18 mouse cellular contexts compared by ENCODE assay signal in genomic region chr7:25341000-25341784, GRCm38 (mm10). TPM values are rescaled to one million over a fixed set of nuclear protein-coding genes. Genes with fewer than 3 reads are reported as not detected.
DNase-seq lines count a peak whose midpoint lies in the region; ATAC-seq lines count a peak whose summit lies in the region.
"Had no signal": no experiment of that assay in that cellular context is flagged by ENCODE, and none has a peak within 500 bp of the region (broad histone marks: within the 10 kb centered on the region; RNA-seq: fewer than 3 reads in every experiment).

No protein-coding gene starts in this region.

- no peak overlapping the region for H3K4me3 ChIP-seq in hindbrain, embryonic 13.5 days
- H3K4me3 ChIP-seq in hindbrain, embryonic 11.5 days (ENCODE audit: low read depth, low read length) = no peak overlapping the region
- H3K4me3 ChIP-seq: heart, embryonic 10.5 days had no signal

- H3K27ac ChIP-seq in hindbrain, embryonic 13.5 days = no peak overlapping the region
- no peak overlapping the region for H3K27ac ChIP-seq in hindbrain, embryonic 11.5 days (ENCODE audit: low read depth, low read length)
- H3K27ac ChIP-seq: heart, embryonic 10.5 days had no signal

- no peaks in the 10 kb centered on the region for H3K27me3 ChIP-seq in hindbrain, embryonic 13.5 days
- no peaks in the 10 kb centered on the region for H3K27me3 ChIP-seq in hindbrain, embryonic 11.5 days (ENCODE audit: control insufficient read depth, insufficient read depth, low read length)

- peak; percentile 23; the same call in 1 of the 2 replicates for ATAC-seq in hindbrain, embryonic 13.5 days (ENCODE audit: low FRiP score)
- ATAC-seq in hindbrain, embryonic 11.5 days (ENCODE audit: low FRiP score) = no peak
- ATAC-seq: inflammation-experienced regulatory T-cells, adult 6 months had no signal

- 72% methylated on average over 20 of the region's 20 CpGs for WGBS in hindbrain, embryonic 13.5 days
- WGBS in hindbrain, embryonic 11.5 days = 81% methylated on average over 20 of the region's 20 CpGs

- no peak for DNase-seq in hindbrain, embryonic 11.5 days (ENCODE audit: low spot score)
- DNase-seq in right cerebral cortex, adult 2 months (ENCODE audit: low spot score in 2 of 2) = peak; percentile 60 to 62
- DNase-seq in right cerebral cortex, postnatal 14 days = no peak
- DNase-seq in layer of hippocampus, postnatal 14 days (ENCODE audit: low spot score in 2 of 2) = peak; percentile 45 to 55
- no peak for DNase-seq in ovary, adult 18-20 months (ENCODE audit: low spot score)
- DNase-seq in spleen, postnatal 36 days (ENCODE audit: low spot score in 2 of 2) = no peak
- no peak for DNase-seq in adrenal gland, adult 2 months
- DNase-seq: adrenal gland, postnatal 10 days; cerebellum, adult 11 months had no signal

- H3K9me3 ChIP-seq in hindbrain, embryonic 13.5 days = no peaks in the 10 kb centered on the region
- no peaks in the 10 kb centered on the region for H3K9me3 ChIP-seq in hindbrain, embryonic 11.5 days (ENCODE audit: control insufficient read depth, low read length)
- H3K9me3 ChIP-seq: heart, embryonic 10.5 days had no signal

- H3K36me3 ChIP-seq in hindbrain, embryonic 13.5 days = peaks cover 91% of the 10 kb centered on the region
- H3K36me3 ChIP-seq in hindbrain, embryonic 11.5 days (ENCODE audit: control insufficient read depth, insufficient read depth, low read length) = 0 out of 2 replicates have a peak, but pooled peaks cover 5% of the 10 kb centered on the region

- no peak overlapping the region for H3K4me2 ChIP-seq in hindbrain, embryonic 13.5 days
- no peak overlapping the region for H3K4me2 ChIP-seq in hindbrain, embryonic 11.5 days (replicated peaks; ENCODE audit: low read depth, low read length)

- peaks cover 8% of the 10 kb centered on the region for H3K4me1 ChIP-seq in hindbrain, embryonic 13.5 days (replicated peaks)
- H3K4me1 ChIP-seq in hindbrain, embryonic 11.5 days (replicated peaks; ENCODE audit: control insufficient read depth, insufficient read depth, low read length) = no peaks in the 10 kb centered on the region

- H3K9ac ChIP-seq in hindbrain, embryonic 13.5 days = no peak overlapping the region
- no peak overlapping the region for H3K9ac ChIP-seq in hindbrain, embryonic 11.5 days (ENCODE audit: low read depth, low read length)

RNA-seq across cellular contexts. Expression of gene Megf8, which starts 24.2 kb away (rescaled TPM):
- polyA plus RNA-seq in hindbrain, embryonic 13.5 days (2015; fragmentation: Nextera tagmentation; extraction: Ambion mirVana) = 18.7 and 20.4 TPM in 2 replicates
- 10.9 and 11.3 TPM in 2 replicates for polyA plus RNA-seq in hindbrain, embryonic 11.5 days (2014; fragmentation: Nextera tagmentation; extraction: Ambion mirVana)
- total RNA-seq in layer of hippocampus, postnatal 14 days (2021) = 10 to 100 TPM; 86.7 to 87.9 TPM
- 10 to 100 TPM; 37.1 to 41.5 TPM for total RNA-seq in adrenal gland, adult 2 months (2021)
- polyA plus RNA-seq in adrenal gland, adult 2 months (2012; rRNA removed) = 102 and 106 TPM in 2 replicates

RNA-seq across cellular contexts. Expression of gene Cnfn, which starts 28.3 kb away (rescaled TPM):
- not detected in 2 replicates for polyA plus RNA-seq in hindbrain, embryonic 13.5 days (2015; fragmentation: Nextera tagmentation; extraction: Ambion mirVana)
- polyA plus RNA-seq in hindbrain, embryonic 11.5 days (2014; fragmentation: Nextera tagmentation; extraction: Ambion mirVana) = not detected in 2 replicates
- not detected for total RNA-seq in layer of hippocampus, postnatal 14 days (2021)
- total RNA-seq in adrenal gland, adult 2 months (2021) = not detected
- polyA plus RNA-seq in adrenal gland, adult 2 months (2012; rRNA removed) = 1.8 TPM in 1 of 2 replicates, not detected in the other
- total RNA-seq: adrenal gland, postnatal 10 days; megakaryocyte, adult 5-6 weeks had no signal
- polyA plus RNA-seq: heart, embryonic 10.5 days; inflammation-experienced regulatory T-cells, adult 6 months; large intestine, adult 2 months; liver, embryonic 16.5 days; spleen, adult 2 months had no signal

RNA-seq across cellular contexts. Expression of gene Tmem145, which starts 35.3 kb away (rescaled TPM):
- 49.5 and 50.6 TPM in 2 replicates for polyA plus RNA-seq in hindbrain, embryonic 13.5 days (2015; fragmentation: Nextera tagmentation; extraction: Ambion mirVana)
- 9.9 and 10.6 TPM in 2 replicates for polyA plus RNA-seq in hindbrain, embryonic 11.5 days (2014; fragmentation: Nextera tagmentation; extraction: Ambion mirVana)
- 10 to 100 TPM; 43.2 to 46.9 TPM for total RNA-seq in layer of hippocampus, postnatal 14 days (2021)
- total RNA-seq in adrenal gland, adult 2 months (2021) = 1 to 10 TPM; 1.9 to 2.2 TPM
- 8.3 and 9.3 TPM in 2 replicates for polyA plus RNA-seq in adrenal gland, adult 2 months (2012; rRNA removed)
- total RNA-seq: megakaryocyte, adult 5-6 weeks had no signal
- polyA plus RNA-seq: inflammation-experienced regulatory T-cells, adult 6 months; spleen, adult 2 months; thymus, postnatal 0 days had no signal

RNA-seq across cellular contexts. Expression of gene Prr19, which starts 40.0 kb away (rescaled TPM):
- polyA plus RNA-seq in hindbrain, embryonic 13.5 days (2015; fragmentation: Nextera tagmentation; extraction: Ambion mirVana) = 2.3 TPM in 2 replicates
- polyA plus RNA-seq in hindbrain, embryonic 11.5 days (2014; fragmentation: Nextera tagmentation; extraction: Ambion mirVana) = 0.86 and 1.3 TPM in 2 replicates
- total RNA-seq in layer of hippocampus, postnatal 14 days (2021) = not detected
- total RNA-seq in adrenal gland, adult 2 months (2021) = not detected
- polyA plus RNA-seq in adrenal gland, adult 2 months (2012; rRNA removed) = not detected in 2 replicates
- total RNA-seq: adrenal gland, postnatal 10 days; megakaryocyte, adult 5-6 weeks had no signal
- polyA plus RNA-seq: C2C12; inflammation-experienced regulatory T-cells, adult 6 months; large intestine, adult 2 months; liver, embryonic 16.5 days; spleen, adult 2 months had no signal

RNA-seq across cellular contexts. Expression of gene Pafah1b3, which starts 43.4 kb away (rescaled TPM):
- 619 and 632 TPM in 2 replicates for polyA plus RNA-seq in hindbrain, embryonic 13.5 days (2015; fragmentation: Nextera tagmentation; extraction: Ambion mirVana)
- polyA plus RNA-seq in hindbrain, embryonic 11.5 days (2014; fragmentation: Nextera tagmentation; extraction: Ambion mirVana) = 335 and 344 TPM in 2 replicates
- total RNA-seq in layer of hippocampus, postnatal 14 days (2021) = 10 to 100 TPM; 35.3 to 37.1 TPM
- 10 to 100 TPM; 33.4 to 33.8 TPM for total RNA-seq in adrenal gland, adult 2 months (2021)
- 29.4 and 35.9 TPM in 2 replicates for polyA plus RNA-seq in adrenal gland, adult 2 months (2012; rRNA removed)

Comparison
In these comparisons a context has a peak if more than half of its experiments do, and no peak if none do; other contexts are left out.
1. DNase-seq: peak in right cerebral cortex, adult 2 months (2 of 2) and layer of hippocampus, postnatal 14 days (2 of 2); none in hindbrain, embryonic 11.5 days (single experiment), right cerebral cortex, postnatal 14 days (single experiment), ovary, adult 18-20 months (single experiment), spleen, postnatal 36 days (0 of 2) and adrenal gland, adult 2 months (single experiment).